12 mouse cellular contexts compared by ENCODE assay signal in the genomic region with DNA sequence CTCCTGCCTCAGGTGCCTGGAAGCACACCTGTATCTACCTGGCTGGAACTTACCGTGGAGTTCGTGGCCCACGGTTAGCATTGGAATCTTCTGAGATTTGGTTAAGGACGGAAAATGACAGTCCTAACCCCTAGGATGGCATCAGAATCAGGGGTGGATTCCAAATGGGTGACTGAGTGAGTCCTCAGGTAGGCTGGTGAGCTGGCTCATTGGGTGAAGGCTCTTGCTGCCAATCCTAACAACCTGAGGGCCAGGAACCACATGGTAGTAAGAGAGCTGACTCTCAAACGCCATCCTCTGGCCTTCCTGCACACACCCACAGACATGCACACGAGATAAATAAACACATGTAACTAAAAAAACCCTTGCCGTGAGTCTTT. TPM values are rescaled to one million over a fixed set of nuclear protein-coding genes. Genes with fewer than 3 reads are reported as not detected.
DNase-seq lines count a peak whose midpoint lies in the region; ATAC-seq and TF ChIP-seq lines count a peak whose summit lies in the region.
"Had no signal": no experiment of that assay in that cellular context is flagged by ENCODE, and none has a peak within 500 bp of the region (broad histone marks: within the 10 kb centered on the region; RNA-seq: fewer than 3 reads in every experiment).

No protein-coding gene starts in this region.

- WGBS in heart, postnatal 0 days: 71% methylated on average over 7 of the region's 7 CpGs
- 85% methylated on average over 7 of the region's 7 CpGs for WGBS in midbrain, embryonic 14.5 days
- 85% methylated on average over 7 of the region's 7 CpGs for WGBS in midbrain, embryonic 11.5 days
- WGBS in liver, embryonic 13.5 days (ENCODE audit: insufficient replicate concordance): 65% methylated on average over 7 of the region's 7 CpGs

- no peak overlapping the region for H3K4me3 ChIP-seq in heart, postnatal 0 days (ENCODE audit: low read depth, low read length)
- no peak overlapping the region for H3K4me3 ChIP-seq in midbrain, embryonic 14.5 days (replicated peaks; ENCODE audit: low read depth, low read length)
- no peak overlapping the region for H3K4me3 ChIP-seq in midbrain, embryonic 11.5 days (ENCODE audit: low read depth, low read length)
- no peak overlapping the region for H3K4me3 ChIP-seq in liver, embryonic 13.5 days (replicated peaks)
- H3K4me3 ChIP-seq: layer of hippocampus, adult 2 months; midbrain, embryonic 13.5 days had no signal

- peak overlapping the region; percentile 71 for H3K27ac ChIP-seq in heart, postnatal 0 days (ENCODE audit: low read depth)
- H3K27ac ChIP-seq in midbrain, embryonic 14.5 days (replicated peaks; ENCODE audit: low read depth, low read length): 0 out of 2 replicates have a peak overlapping the region, but pooled peaks have one; percentile 8
- H3K27ac ChIP-seq in midbrain, embryonic 11.5 days (ENCODE audit: low read depth, low read length): no peak overlapping the region
- H3K27ac ChIP-seq in liver, embryonic 13.5 days: peak overlapping the region; percentile 25; the same call in 1 of the 2 replicates
- H3K27ac ChIP-seq: layer of hippocampus, adult 2 months had no signal

- no peak overlapping the region; the same call in 1 of the 2 replicates for H3K9ac ChIP-seq in heart, postnatal 0 days (replicated peaks; ENCODE audit: low read depth, low read length)
- no peak overlapping the region for H3K9ac ChIP-seq in midbrain, embryonic 14.5 days (replicated peaks; ENCODE audit: low read length)
- H3K9ac ChIP-seq in midbrain, embryonic 11.5 days (ENCODE audit: low read length): no peak overlapping the region
- no peak overlapping the region for H3K9ac ChIP-seq in liver, embryonic 13.5 days
- H3K9ac ChIP-seq: hindbrain, embryonic 14.5 days had no signal

- no peaks in the 10 kb centered on the region for H3K9me3 ChIP-seq in heart, postnatal 0 days (replicated peaks; ENCODE audit: control insufficient read depth, low read length)
- H3K9me3 ChIP-seq in midbrain, embryonic 14.5 days (ENCODE audit: control insufficient read depth, low read length): no peaks in the 10 kb centered on the region
- H3K9me3 ChIP-seq in midbrain, embryonic 11.5 days (ENCODE audit: control insufficient read depth, low read length): no peaks in the 10 kb centered on the region
- 0 out of 2 replicates have a peak, but pooled peaks cover 3% of the 10 kb centered on the region for H3K9me3 ChIP-seq in liver, embryonic 13.5 days (replicated peaks)
- H3K9me3 ChIP-seq: midbrain, embryonic 13.5 days had no signal

- intact Hi-C loops in heart, postnatal 36 days (cut with DNase I): loop anchor here (5.0 kb wide), 1 partner anchor 190 kb away; no protein-coding TSS in a partner anchor

- no peaks in the 10 kb centered on the region for H3K27me3 ChIP-seq in heart, postnatal 0 days (ENCODE audit: control insufficient read depth, insufficient read depth, low read length)
- H3K27me3 ChIP-seq in midbrain, embryonic 14.5 days (ENCODE audit: control insufficient read depth, insufficient read depth, low read length): no peaks in the 10 kb centered on the region
- H3K27me3 ChIP-seq in midbrain, embryonic 11.5 days (ENCODE audit: control insufficient read depth, insufficient read depth, low read length): no peaks in the 10 kb centered on the region
- H3K27me3 ChIP-seq in liver, embryonic 13.5 days: no peaks in the 10 kb centered on the region
- H3K27me3 ChIP-seq: CH12.LX; midbrain, embryonic 13.5 days had no signal

- ATAC-seq in heart, postnatal 0 days (ENCODE audit: insufficient read depth, low read depth): no peak
- ATAC-seq in midbrain, embryonic 14.5 days (ENCODE audit: low FRiP score, low TSS enrichment): no peak
- no peak for ATAC-seq in midbrain, embryonic 11.5 days (ENCODE audit: low FRiP score)
- ATAC-seq in liver, embryonic 13.5 days (ENCODE audit: low read depth): no peak

- no peak for TF ChIP-seq EP300 in heart, postnatal 0 days (IDR thresholded peaks at IDR 0.05; ENCODE audit: low read depth)

- H3K4me2 ChIP-seq in heart, postnatal 0 days (ENCODE audit: low read depth, low read length): no peak overlapping the region
- no peak overlapping the region for H3K4me2 ChIP-seq in midbrain, embryonic 14.5 days (ENCODE audit: low read length)
- H3K4me2 ChIP-seq in midbrain, embryonic 11.5 days: no peak overlapping the region
- no peak overlapping the region for H3K4me2 ChIP-seq in liver, embryonic 13.5 days
- H3K4me2 ChIP-seq: hindbrain, embryonic 14.5 days; midbrain, embryonic 13.5 days had no signal

- peaks cover 12% of the 10 kb centered on the region; the same call in 1 of the 2 replicates for H3K4me1 ChIP-seq in heart, postnatal 0 days (ENCODE audit: control insufficient read depth, insufficient read depth)
- 0 out of 2 replicates have a peak, but pooled peaks cover 5% of the 10 kb centered on the region for H3K4me1 ChIP-seq in midbrain, embryonic 14.5 days (ENCODE audit: control insufficient read depth, insufficient read depth, low read length)
- H3K4me1 ChIP-seq in midbrain, embryonic 11.5 days (ENCODE audit: control insufficient read depth, insufficient read depth, low read length): no peaks in the 10 kb centered on the region
- H3K4me1 ChIP-seq in liver, embryonic 13.5 days (replicated peaks): peaks cover 38% of the 10 kb centered on the region

- no peak for TF ChIP-seq CTCF in heart, postnatal 0 days (IDR thresholded peaks at IDR 0.05; ENCODE audit: low read depth)

- no peak for DNase-seq in heart, postnatal 0 days (ENCODE audit: low spot score)
- no peak for DNase-seq in heart, postnatal 36 days
- DNase-seq in midbrain, embryonic 14.5 days: no peak
- no peak for DNase-seq in midbrain, embryonic 11.5 days (ENCODE audit: low spot score, missing footprints)
- peak; percentile 73 for DNase-seq in fat pad, adult 2 months (ENCODE audit: extremely low read depth, low read depth, low spot score)
- DNase-seq in liver, embryonic 13.5 days: no peak
- no peak for DNase-seq in adrenal gland, postnatal 4 days (ENCODE audit: low spot score in 2 of 2)
- DNase-seq in urinary bladder, adult 2 months (ENCODE audit: low spot score): no peak

- no peaks in the 10 kb centered on the region for H3K36me3 ChIP-seq in heart, postnatal 0 days (replicated peaks; ENCODE audit: control insufficient read depth, insufficient read depth, low read length)
- no peaks in the 10 kb centered on the region for H3K36me3 ChIP-seq in midbrain, embryonic 14.5 days (ENCODE audit: control insufficient read depth, insufficient read depth, low read length)
- no peaks in the 10 kb centered on the region for H3K36me3 ChIP-seq in midbrain, embryonic 11.5 days (ENCODE audit: control insufficient read depth, insufficient read depth, low read length)
- H3K36me3 ChIP-seq in liver, embryonic 13.5 days: no peaks in the 10 kb centered on the region
- H3K36me3 ChIP-seq: midbrain, embryonic 13.5 days had no signal

RNA-seq across cellular contexts. Expression of gene Mlec, which starts 8.8 kb away (rescaled TPM):
- total RNA-seq in heart, postnatal 0 days (2014; rRNA removed; ENCODE audit: low replicate concordance): 68.4 and 74.8 TPM in 2 replicates
- polyA plus RNA-seq in heart, postnatal 0 days (2015; fragmentation: Nextera tagmentation; extraction: Ambion mirVana): 20.4 and 21.1 TPM in 2 replicates
- total RNA-seq in heart, postnatal 36 days (2021): 10 to 100 TPM; 73.4 to 93.0 TPM
- polyA plus RNA-seq in midbrain, embryonic 14.5 days (2014; fragmentation: Nextera tagmentation; extraction: Ambion mirVana): 14.6 and 18.6 TPM in 2 replicates
- 30.0 and 37.3 TPM in 2 replicates for polyA plus RNA-seq in midbrain, embryonic 11.5 days (2014; fragmentation: Nextera tagmentation; extraction: Ambion mirVana)
- polyA plus RNA-seq in liver, embryonic 13.5 days (2015; fragmentation: Nextera tagmentation; extraction: Ambion mirVana): 23.0 and 26.0 TPM in 2 replicates
- total RNA-seq in adrenal gland, postnatal 4 days (2021): 100 to 1,000 TPM; 208 to 242 TPM
- polyA plus RNA-seq in urinary bladder, adult 2 months (2012; rRNA removed): 82.1 and 95.2 TPM in 2 replicates

RNA-seq across cellular contexts. Expression of gene Cabp1, which starts 27.4 kb away (rescaled TPM):
- 0.39 and 4.1 TPM in 2 replicates for total RNA-seq in heart, postnatal 0 days (2014; rRNA removed; ENCODE audit: low replicate concordance)
- 0.78 and 0.96 TPM in 2 replicates for polyA plus RNA-seq in heart, postnatal 0 days (2015; fragmentation: Nextera tagmentation; extraction: Ambion mirVana)
- total RNA-seq in heart, postnatal 36 days (2021): 1 to 10 TPM; 1.8 to 3.2 TPM
- polyA plus RNA-seq in midbrain, embryonic 14.5 days (2014; fragmentation: Nextera tagmentation; extraction: Ambion mirVana): 6.6 and 6.9 TPM in 2 replicates
- polyA plus RNA-seq in midbrain, embryonic 11.5 days (2014; fragmentation: Nextera tagmentation; extraction: Ambion mirVana): 1.1 and 2.3 TPM in 2 replicates
- not detected in 2 replicates for polyA plus RNA-seq in liver, embryonic 13.5 days (2015; fragmentation: Nextera tagmentation; extraction: Ambion mirVana)
- 1 to 10 TPM; 4.5 to 5.0 TPM for total RNA-seq in adrenal gland, postnatal 4 days (2021)
- polyA plus RNA-seq in urinary bladder, adult 2 months (2012; rRNA removed): 3.6 and 3.9 TPM in 2 replicates

RNA-seq across cellular contexts. Expression of gene Unc119b, which starts 32.0 kb away (rescaled TPM):
- 17.0 and 25.9 TPM in 2 replicates for total RNA-seq in heart, postnatal 0 days (2014; rRNA removed; ENCODE audit: low replicate concordance)
- 10.6 and 11.7 TPM in 2 replicates for polyA plus RNA-seq in heart, postnatal 0 days (2015; fragmentation: Nextera tagmentation; extraction: Ambion mirVana)
- 10 to 100 TPM; 17.7 to 21.3 TPM for total RNA-seq in heart, postnatal 36 days (2021)
- 29.1 and 37.2 TPM in 2 replicates for polyA plus RNA-seq in midbrain, embryonic 14.5 days (2014; fragmentation: Nextera tagmentation; extraction: Ambion mirVana)
- polyA plus RNA-seq in midbrain, embryonic 11.5 days (2014; fragmentation: Nextera tagmentation; extraction: Ambion mirVana): 55.1 and 64.6 TPM in 2 replicates
- 8.7 and 10.4 TPM in 2 replicates for polyA plus RNA-seq in liver, embryonic 13.5 days (2015; fragmentation: Nextera tagmentation; extraction: Ambion mirVana)
- 10 to 100 TPM; 35.1 to 39.1 TPM for total RNA-seq in adrenal gland, postnatal 4 days (2021)
- 24.0 and 27.4 TPM in 2 replicates for polyA plus RNA-seq in urinary bladder, adult 2 months (2012; rRNA removed)

RNA-seq across cellular contexts. Expression of gene Acads, which starts 47.7 kb away (rescaled TPM):
- 266 and 288 TPM in 2 replicates for total RNA-seq in heart, postnatal 0 days (2014; rRNA removed; ENCODE audit: low replicate concordance)
- 208 and 211 TPM in 2 replicates for polyA plus RNA-seq in heart, postnatal 0 days (2015; fragmentation: Nextera tagmentation; extraction: Ambion mirVana)
- 100 to 1,000 TPM; 203 to 239 TPM for total RNA-seq in heart, postnatal 36 days (2021)
- 13.8 and 14.6 TPM in 2 replicates for polyA plus RNA-seq in midbrain, embryonic 14.5 days (2014; fragmentation: Nextera tagmentation; extraction: Ambion mirVana)
- polyA plus RNA-seq in midbrain, embryonic 11.5 days (2014; fragmentation: Nextera tagmentation; extraction: Ambion mirVana): 21.6 and 23.5 TPM in 2 replicates
- 40.9 and 41.5 TPM in 2 replicates for polyA plus RNA-seq in liver, embryonic 13.5 days (2015; fragmentation: Nextera tagmentation; extraction: Ambion mirVana)
- 100 to 1,000 TPM; 166 to 191 TPM for total RNA-seq in adrenal gland, postnatal 4 days (2021)
- polyA plus RNA-seq in urinary bladder, adult 2 months (2012; rRNA removed): 54.0 and 60.2 TPM in 2 replicates
